Mouse (Mus musculus): ENCODE data around the gene Zfp64. TPM values are rescaled to one million over a fixed set of nuclear protein-coding genes. Genes with fewer than 3 reads are reported as not detected.

Zfp64 gene
- polyA plus RNA-seq (2012; rRNA removed): 6.1 and 7.3 TPM in 2 replicates

GRCm38 (mm10) chr2:168954835-168955716 is at the start of gene Zfp64:
Gene Zfp64 (minus strand): TSS chr2:168955587.

Other genes starting within 250 kb of the Zfp64 start
- 2.5 and 2.6 TPM in 2 replicates for gene Atp9a, start 213.2 kb downstream of the Zfp64 start, polyA plus RNA-seq (2012; rRNA removed)
- gene Sall4, start 187.6 kb downstream of the Zfp64 start, polyA plus RNA-seq (2012; rRNA removed): 1.9 and 2.0 TPM in 2 replicates